Mouse (Mus musculus): Measurements from ENCODE around the gene Hoxa4. TPM values are rescaled to one million over a fixed set of nuclear protein-coding genes. Genes with fewer than 3 reads are reported as not detected.

Hoxa4 gene
- polyA plus RNA-seq, 1 experiment from 2014 or later, result 8.8 TPM

GRCm38 (mm10) chr6:52164626-52165440 lies 26.7 kb downstream of the Hoxa4 start, which contains the start of gene Hoxa2:
Gene Hoxa2, minus strand, starts transcription at chr6:52164831.
- peaks cover under 1% of the 10 kb centered on the region; the same call in 1 of the 2 replicates for H3K4me1 ChIP-seq (ENCODE audit: control insufficient read depth, insufficient read depth, low read depth, low read length)
- H3K36me3 ChIP-seq (ENCODE audit: control insufficient read depth, insufficient read depth, low read length), result no peaks in the 10 kb centered on the region
- under 1% methylated on average over 25 of the region's 25 CpGs for WGBS
- no peaks in the 10 kb centered on the region for H3K9me3 ChIP-seq (ENCODE audit: control insufficient read depth, low read length)
- H3K4me3 ChIP-seq (ENCODE audit: low read length), result peak within 1 kb of the TSS; percentile 57
- H3K27me3 ChIP-seq (replicated peaks; ENCODE audit: control insufficient read depth, insufficient read depth, low read length), result peaks cover 3% of the 10 kb centered on the region; the same call in 1 of the 2 replicates
- peak within 1 kb of the TSS; percentile 97 for H3K27ac ChIP-seq (ENCODE audit: low read depth, low read length)
- peak within 1 kb of the TSS; percentile 83 for H3K9ac ChIP-seq (ENCODE audit: low read depth, low read length)
- peak within 1 kb of the TSS; percentile 80 for H3K4me2 ChIP-seq (ENCODE audit: low read length)
- peak; percentile 72 for ATAC-seq

- Histone ChIP-seq H3K4me1 (ENCODE audit: control insufficient read depth, insufficient read depth, low read depth, low read length) (no peaks in the 10 kb centered on the region), H3K9me3 (ENCODE audit: control insufficient read depth, low read length) (no peaks in the 10 kb centered on the region), H3K4me3 (ENCODE audit: low read length) (peak overlapping the region; percentile 57), H3K9ac (ENCODE audit: low read depth, low read length) (peak overlapping the region; percentile 83), H3K4me2 (ENCODE audit: low read length) (peak overlapping the region; percentile 80), H3K27ac (ENCODE audit: low read depth, low read length) (peak overlapping the region; percentile 97), H3K27me3 (replicated peaks; ENCODE audit: control insufficient read depth, insufficient read depth, low read length) (no peaks in the 10 kb centered on the region), H3K36me3 (ENCODE audit: control insufficient read depth, insufficient read depth, low read length) (no peaks in the 10 kb centered on the region)
- no peak for ATAC-seq
- under 1% methylated on average over 39 of the region's 39 CpGs for WGBS
Measured at GRCm38 (mm10) chr6:52164051-52164625, 27.4 kb downstream of the Hoxa4 start.

DNA sequence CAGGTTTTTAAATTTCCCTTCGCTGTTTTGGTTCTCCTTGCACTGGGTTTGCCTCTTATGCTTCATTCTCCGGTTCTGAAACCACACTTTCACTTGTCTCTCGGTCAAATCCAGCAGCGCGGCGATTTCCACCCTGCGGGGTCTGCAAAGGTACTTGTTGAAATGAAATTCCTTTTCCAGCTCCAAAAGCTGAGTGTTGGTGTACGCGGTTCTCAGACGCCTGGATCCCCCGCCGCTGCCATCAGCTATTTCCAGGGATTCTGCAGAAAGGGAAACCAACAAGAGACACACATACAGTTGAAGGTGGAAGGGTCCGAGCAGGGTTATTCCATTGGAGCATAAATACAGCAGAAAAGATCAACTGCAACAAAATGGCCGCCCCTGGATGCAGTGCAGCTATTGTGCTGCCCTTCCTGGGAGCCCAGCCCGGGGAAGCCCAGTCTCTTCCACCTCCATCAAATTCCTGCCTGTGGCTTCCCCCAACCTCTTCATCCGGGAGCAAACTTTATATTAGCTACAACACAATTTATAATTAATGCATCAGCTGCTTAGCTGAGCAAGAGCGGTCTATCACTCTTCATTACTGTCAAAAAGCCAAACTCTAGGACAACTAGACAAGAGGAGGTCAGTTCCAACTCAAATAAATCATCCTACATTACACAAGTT lies 28.1 kb downstream of the Hoxa4 start:
- Histone ChIP-seq H3K9ac (ENCODE audit: low read depth, low read length) (peak overlapping the region; percentile 83), H3K36me3 (ENCODE audit: control insufficient read depth, insufficient read depth, low read length) (no peaks in the 10 kb centered on the region), H3K4me2 (ENCODE audit: low read length) (peak overlapping the region; percentile 80), H3K9me3 (ENCODE audit: control insufficient read depth, low read length) (no peaks in the 10 kb centered on the region), H3K4me1 (ENCODE audit: control insufficient read depth, insufficient read depth, low read depth, low read length) (peaks cover 5% of the 10 kb centered on the region; the same call in 1 of the 2 replicates), H3K27me3 (replicated peaks; ENCODE audit: control insufficient read depth, insufficient read depth, low read length) (no peaks in the 10 kb centered on the region), H3K27ac (ENCODE audit: low read depth, low read length) (peak overlapping the region; percentile 97), H3K4me3 (ENCODE audit: low read length) (peak overlapping the region; percentile 57)
- 3% methylated on average over 17 of the region's 17 CpGs for WGBS
- ATAC-seq, result no peak

DNA sequence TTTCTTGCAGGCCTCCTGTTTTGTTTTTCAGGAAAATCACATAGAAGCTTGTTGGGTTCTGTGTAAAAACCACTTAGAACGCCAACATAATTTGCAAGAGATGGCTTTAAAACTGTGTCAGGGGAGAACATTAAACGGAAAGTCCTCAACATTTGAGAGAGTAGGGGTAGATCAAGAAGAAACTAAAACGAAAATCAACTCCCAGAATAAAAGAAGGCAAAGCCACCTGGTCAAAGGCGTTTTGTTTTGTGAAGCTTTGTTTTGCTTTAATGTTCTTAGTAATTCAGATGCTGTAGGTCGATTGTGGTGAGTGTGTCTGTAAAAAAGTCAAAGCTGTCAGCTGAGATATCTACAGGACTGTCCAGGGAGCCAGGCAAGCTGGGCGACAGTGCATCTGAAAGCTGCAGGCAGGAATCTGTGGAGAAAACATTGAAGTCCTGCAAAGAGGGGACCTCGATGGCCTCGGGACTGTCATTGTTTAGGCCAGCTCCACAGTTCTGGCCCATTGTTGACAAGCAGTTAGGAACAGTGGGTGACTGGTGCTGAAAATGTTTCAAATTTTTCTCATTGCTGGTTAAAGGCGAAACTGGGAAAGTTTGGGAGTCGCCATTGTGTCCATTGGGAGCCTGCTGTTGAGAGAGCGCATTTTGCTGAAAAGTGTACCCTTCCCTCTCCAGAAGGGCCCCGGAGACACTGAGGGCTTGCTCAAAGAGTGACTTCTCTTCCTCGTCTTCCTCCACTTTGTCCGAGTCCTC lies 28.8 kb downstream of the Hoxa4 start:
- Histone ChIP-seq H3K9ac (ENCODE audit: low read depth, low read length) (peak overlapping the region; percentile 83), H3K4me3 (ENCODE audit: low read length) (peak overlapping the region; percentile 57)
- no peak for ATAC-seq

DNA sequence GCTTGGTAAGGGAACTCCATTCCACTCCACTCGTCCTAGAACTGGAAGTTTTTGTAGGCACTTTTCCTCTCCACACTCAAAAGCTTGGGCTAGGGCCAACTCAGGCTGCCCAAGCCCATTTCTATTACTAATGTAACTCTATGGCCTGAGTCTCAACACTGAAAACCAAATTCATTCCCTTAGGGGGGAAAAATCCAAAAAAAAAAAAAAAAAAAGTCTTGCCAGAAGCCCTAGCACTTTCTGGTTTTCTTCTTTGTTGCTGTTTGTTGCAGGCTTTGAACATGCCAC lies 29.5 kb downstream of the Hoxa4 start:
- Histone ChIP-seq H3K9me3 (ENCODE audit: control insufficient read depth, low read length) (no peaks in the 10 kb centered on the region), H3K27ac (ENCODE audit: low read depth, low read length) (peak overlapping the region; percentile 69), H3K4me3 (ENCODE audit: low read length) (peak overlapping the region; percentile 28), H3K4me2 (ENCODE audit: low read length) (peak overlapping the region; percentile 80), H3K9ac (ENCODE audit: low read depth, low read length) (peak overlapping the region; percentile 36), H3K27me3 (replicated peaks; ENCODE audit: control insufficient read depth, insufficient read depth, low read length) (no peaks in the 10 kb centered on the region; the same call in 1 of the 2 replicates), H3K36me3 (ENCODE audit: control insufficient read depth, insufficient read depth, low read length) (no peaks in the 10 kb centered on the region), H3K4me1 (ENCODE audit: control insufficient read depth, insufficient read depth, low read depth, low read length) (peaks cover 10% of the 10 kb centered on the region)
- WGBS, result 10% methylated on average over 1 of the region's 1 CpGs
- no peak for ATAC-seq

More for the DNA sequence above, 28.8 kb downstream of the Hoxa4 start:
- Histone ChIP-seq H3K27me3 (replicated peaks; ENCODE audit: control insufficient read depth, insufficient read depth, low read length) (no peaks in the 10 kb centered on the region; the same call in 1 of the 2 replicates), H3K9me3 (ENCODE audit: control insufficient read depth, low read length) (no peaks in the 10 kb centered on the region), H3K36me3 (ENCODE audit: control insufficient read depth, insufficient read depth, low read length) (no peaks in the 10 kb centered on the region), H3K27ac (ENCODE audit: low read depth, low read length) (peak overlapping the region; percentile 97), H3K4me2 (ENCODE audit: low read length) (peak overlapping the region; percentile 80), H3K4me1 (ENCODE audit: control insufficient read depth, insufficient read depth, low read depth, low read length) (peaks cover 10% of the 10 kb centered on the region)
- 5% methylated on average over 14 of the region's 14 CpGs for WGBS

DNA sequence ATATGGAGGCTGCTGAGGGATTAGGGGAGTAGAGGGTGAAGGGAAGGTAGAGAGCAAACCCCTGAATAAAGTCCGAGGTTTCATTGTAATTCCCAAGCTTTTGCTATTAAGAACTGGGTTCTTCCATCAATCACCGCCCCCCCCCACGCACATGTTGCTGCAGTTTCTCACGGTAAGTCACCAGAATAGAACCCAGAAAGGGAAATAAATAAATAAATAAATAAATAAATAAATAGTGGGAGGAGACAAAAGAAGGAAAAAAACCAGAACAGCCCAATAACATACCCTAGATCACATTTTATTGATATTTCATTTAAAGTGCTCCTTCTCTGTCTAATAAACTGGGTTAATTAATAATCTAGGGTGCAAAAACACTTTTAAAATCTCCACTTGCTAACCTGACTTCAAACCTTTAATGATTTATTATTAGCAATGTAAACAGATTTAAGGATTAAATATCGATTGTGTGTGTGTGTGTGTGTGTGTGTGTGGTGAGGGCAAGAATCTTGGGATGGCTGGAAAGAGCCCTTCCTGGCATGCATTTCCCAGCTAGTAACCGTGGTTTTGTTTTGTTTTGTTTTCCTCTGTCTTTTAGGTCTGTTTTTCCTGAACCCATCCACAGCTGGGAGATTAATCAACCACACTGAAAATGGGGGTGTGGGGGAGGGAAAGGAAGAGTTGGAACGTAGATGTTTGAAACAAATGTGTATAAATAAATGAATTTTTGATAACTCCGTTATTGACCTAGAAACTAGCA lies 30.0 kb downstream of the Hoxa4 start:
- Histone ChIP-seq H3K9me3 (ENCODE audit: control insufficient read depth, low read length) (no peaks in the 10 kb centered on the region), H3K4me1 (ENCODE audit: control insufficient read depth, insufficient read depth, low read depth, low read length) (peaks cover 10% of the 10 kb centered on the region), H3K9ac (ENCODE audit: low read depth, low read length) (peak overlapping the region; percentile 67), H3K36me3 (ENCODE audit: control insufficient read depth, insufficient read depth, low read length) (no peaks in the 10 kb centered on the region), H3K27ac (ENCODE audit: low read depth, low read length) (peak overlapping the region; percentile 80), H3K4me2 (ENCODE audit: low read length) (peak overlapping the region; percentile 80), H3K27me3 (replicated peaks; ENCODE audit: control insufficient read depth, insufficient read depth, low read length) (peaks cover under 1% of the 10 kb centered on the region), H3K4me3 (ENCODE audit: low read length) (peak overlapping the region; percentile 67)
- 6% methylated on average over 8 of the region's 8 CpGs for WGBS
- no peak for ATAC-seq

DNA sequence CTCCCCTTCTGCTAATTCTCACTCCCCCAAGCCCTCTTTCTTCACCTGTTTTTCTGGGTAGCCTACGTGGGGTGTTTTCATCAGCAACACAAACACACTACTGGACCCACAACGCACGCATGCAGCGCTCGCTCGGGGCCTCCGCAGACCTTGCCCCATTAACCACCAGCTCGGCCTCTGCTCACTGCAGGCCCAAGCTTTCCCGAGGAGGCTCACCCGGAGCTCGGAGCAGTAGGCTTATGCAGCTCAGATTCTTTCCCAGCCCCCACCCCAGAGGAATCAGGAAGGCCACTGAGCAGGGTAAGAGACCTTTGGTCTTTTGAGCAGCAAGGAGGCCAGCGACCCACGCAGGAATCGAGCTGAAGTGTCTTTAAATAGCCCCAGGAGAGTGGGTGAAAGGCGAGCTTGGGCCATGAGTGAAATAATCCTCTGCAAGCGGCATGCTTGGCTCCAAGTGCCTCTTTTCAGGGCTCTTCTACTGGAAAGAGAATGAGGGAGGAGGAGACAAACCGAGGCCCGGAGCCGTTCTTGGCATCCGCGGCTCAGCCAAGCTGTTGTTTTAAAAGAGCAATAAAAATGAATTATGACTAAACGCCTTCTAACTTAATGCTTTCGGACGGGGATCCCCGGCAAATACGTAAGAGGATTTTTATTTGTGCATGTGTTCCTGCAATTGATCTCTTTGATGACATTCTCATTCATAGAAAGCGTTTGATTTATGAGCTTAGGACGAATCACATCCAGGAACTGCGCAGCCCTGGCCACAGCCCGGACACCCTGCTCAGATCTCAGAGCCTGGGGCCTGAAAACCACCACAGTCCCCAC lies 30.8 kb downstream of the Hoxa4 start:
- Histone ChIP-seq H3K27ac (ENCODE audit: low read depth, low read length) (peak overlapping the region; percentile 80), H3K9me3 (ENCODE audit: control insufficient read depth, low read length) (no peaks in the 10 kb centered on the region), H3K4me3 (ENCODE audit: low read length) (peak overlapping the region; percentile 67), H3K4me1 (ENCODE audit: control insufficient read depth, insufficient read depth, low read depth, low read length) (peaks cover 10% of the 10 kb centered on the region), H3K9ac (ENCODE audit: low read depth, low read length) (peak overlapping the region; percentile 67), H3K36me3 (ENCODE audit: control insufficient read depth, insufficient read depth, low read length) (no peaks in the 10 kb centered on the region), H3K27me3 (replicated peaks; ENCODE audit: control insufficient read depth, insufficient read depth, low read length) (peaks cover 6% of the 10 kb centered on the region), H3K4me2 (ENCODE audit: low read length) (peak overlapping the region; percentile 80)
- ATAC-seq, result no peak
- 2% methylated on average over 30 of the region's 30 CpGs for WGBS

- Histone ChIP-seq H3K4me1 (ENCODE audit: control insufficient read depth, insufficient read depth, low read depth, low read length) (peaks cover 10% of the 10 kb centered on the region), H3K4me3 (ENCODE audit: low read length) (peak overlapping the region; percentile 67), H3K9me3 (ENCODE audit: control insufficient read depth, low read length) (no peaks in the 10 kb centered on the region), H3K27ac (ENCODE audit: low read depth, low read length) (peak overlapping the region; percentile 80), H3K27me3 (replicated peaks; ENCODE audit: control insufficient read depth, insufficient read depth, low read length) (peaks cover 12% of the 10 kb centered on the region), H3K4me2 (ENCODE audit: low read length) (peak overlapping the region; percentile 80), H3K9ac (ENCODE audit: low read depth, low read length) (peak overlapping the region; percentile 67), H3K36me3 (ENCODE audit: control insufficient read depth, insufficient read depth, low read length) (no peaks in the 10 kb centered on the region)
- ATAC-seq, result no peak
- WGBS, result 5% methylated on average over 8 of the region's 9 CpGs
Measured at GRCm38 (mm10) chr6:52159979-52160378, 31.6 kb downstream of the Hoxa4 start.

All from hindbrain, embryonic 16.5 days (tissue).